Mouse (Mus musculus) pancreas, adult 10 weeks (tissue): Measurements from ENCODE around the gene Fhl1. TPM values are rescaled to one million over a fixed set of nuclear protein-coding genes. Genes with fewer than 3 reads are reported as not detected.

ENCODE experiments used
- polyA plus RNA-seq: library from polyadenylated mRNA; stranded (reverse); fragments of 350-450 nt; fragmentation: Illumina TruSeq; extraction: RNeasy Lipid Tissue Mini Kit (QIAGEN cat#74804); gene quantifications from one replicate; pipeline ENCODE4 v1.2.3, GENCODE M21; 2015; ENCODE audit warnings: low read depth, low replicate concordance; ENCODE audit not compliant: insufficient read depth

Fhl1 gene
- 25.1 TPM for polyA plus RNA-seq

GRCm38 (mm10) chrX:56731306-56732201 is at the start of gene Fhl1:
Gene Fhl1, plus strand, starts transcription at chrX:56731787.

DNA sequence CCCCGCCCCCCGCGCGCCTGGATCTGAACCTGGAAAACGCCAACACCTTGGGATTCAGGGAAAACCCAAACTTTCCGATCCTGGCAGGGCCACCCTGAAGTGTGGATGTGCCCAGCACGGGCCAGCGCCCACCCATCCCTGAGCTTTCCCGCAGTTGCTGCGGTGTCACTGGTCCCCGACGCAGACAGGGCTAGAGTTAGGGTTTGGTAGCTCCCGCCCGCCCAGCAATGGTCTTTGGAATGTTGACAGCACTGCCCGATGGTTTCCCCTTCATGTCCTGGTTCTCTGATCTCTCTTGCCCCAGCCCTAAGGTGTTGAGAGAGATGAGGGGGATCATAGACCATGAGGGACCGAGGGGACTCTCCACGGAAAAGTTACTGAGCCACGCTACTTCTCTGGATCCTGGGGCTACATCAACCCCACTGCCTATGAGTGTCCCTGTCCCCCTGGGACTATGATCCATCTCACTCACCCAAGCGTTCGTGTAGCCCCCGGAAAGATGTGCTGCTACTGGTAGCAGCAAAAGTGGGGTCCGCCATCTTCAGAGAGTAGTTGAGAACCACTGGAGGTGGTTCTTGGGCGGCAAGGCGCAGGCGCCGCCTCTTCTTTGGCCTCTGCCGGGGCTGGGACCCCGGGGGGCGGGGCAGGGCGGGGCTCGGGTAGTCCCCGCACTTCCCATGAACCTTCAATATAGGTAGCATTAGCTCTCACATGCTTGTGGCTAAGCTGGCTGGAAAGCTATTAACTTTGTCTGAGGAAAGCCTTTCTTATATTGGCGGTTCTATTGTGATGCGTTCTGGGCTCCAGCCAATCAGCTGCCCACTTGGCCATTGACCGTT is 90.4 kb downstream of the Fhl1 start, which contains the start of gene Map7d3:
Map7d3 (minus strand) TSS at position 562 of the 839 bp plus-strand sequence.

Other genes starting within 250 kb of the Fhl1 start
- gene Gm10477, start 207.0 kb upstream of the Fhl1 start, polyA plus RNA-seq, result not detected
- not detected for gene Gm648, start 182.2 kb upstream of the Fhl1 start, polyA plus RNA-seq
- 3.9 TPM for gene Mmgt1, start 133.7 kb upstream of the Fhl1 start, polyA plus RNA-seq
- gene Slc9a6, start 122.0 kb upstream of the Fhl1 start, polyA plus RNA-seq, result 3.5 TPM
- gene Map7d3, start 90.5 kb downstream of the Fhl1 start, polyA plus RNA-seq, result not detected
- gene Adgrg4, start 138.4 kb downstream of the Fhl1 start, polyA plus RNA-seq, result not detected